Mouse (Mus musculus): ENCODE results near the gene C1qtnf7.

The C1qtnf7 gene

DNA sequence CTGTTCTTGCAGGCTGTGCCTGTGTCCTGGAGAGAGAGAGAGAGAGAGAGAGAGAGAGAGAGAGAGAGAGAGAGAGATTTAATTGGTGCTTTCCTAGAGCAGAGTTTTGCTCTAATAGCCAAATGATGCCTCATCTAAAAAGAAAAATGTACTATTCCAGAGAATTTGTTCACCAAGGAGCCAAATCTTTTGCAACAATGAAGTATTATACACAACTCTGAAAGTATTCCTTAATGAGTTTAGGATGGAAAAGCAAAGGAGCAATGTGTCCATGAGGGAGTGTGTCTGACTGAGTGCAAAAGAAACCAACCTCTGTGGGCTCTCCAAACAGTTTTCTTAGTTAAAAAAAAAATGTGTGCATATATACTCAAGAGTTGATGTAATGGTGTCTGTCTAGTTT, 24.5 kb downstream of the C1qtnf7 start:
- DNase-seq (ENCODE audit: low spot score) = no peak

DNA sequence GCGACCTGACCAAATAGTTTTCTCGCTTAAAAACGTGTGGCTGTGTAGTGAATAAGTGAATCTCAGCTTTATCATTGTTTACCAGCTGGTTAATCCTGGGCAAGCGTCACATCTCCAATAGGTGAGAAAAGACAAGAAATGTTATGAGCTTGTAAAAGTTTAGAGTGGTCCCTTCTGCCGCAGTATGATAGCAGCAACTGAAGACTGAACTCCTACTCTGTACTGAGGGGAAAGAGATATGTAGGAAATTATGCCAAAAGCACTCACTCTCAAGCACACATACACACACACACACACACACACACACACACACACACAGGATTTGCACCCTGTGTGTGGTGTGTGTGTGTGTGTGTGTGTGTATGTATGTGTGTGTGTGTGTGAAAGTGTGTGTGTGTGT, 26.2 kb downstream of the C1qtnf7 start:
- no peak for DNase-seq (ENCODE audit: low spot score)

DNA sequence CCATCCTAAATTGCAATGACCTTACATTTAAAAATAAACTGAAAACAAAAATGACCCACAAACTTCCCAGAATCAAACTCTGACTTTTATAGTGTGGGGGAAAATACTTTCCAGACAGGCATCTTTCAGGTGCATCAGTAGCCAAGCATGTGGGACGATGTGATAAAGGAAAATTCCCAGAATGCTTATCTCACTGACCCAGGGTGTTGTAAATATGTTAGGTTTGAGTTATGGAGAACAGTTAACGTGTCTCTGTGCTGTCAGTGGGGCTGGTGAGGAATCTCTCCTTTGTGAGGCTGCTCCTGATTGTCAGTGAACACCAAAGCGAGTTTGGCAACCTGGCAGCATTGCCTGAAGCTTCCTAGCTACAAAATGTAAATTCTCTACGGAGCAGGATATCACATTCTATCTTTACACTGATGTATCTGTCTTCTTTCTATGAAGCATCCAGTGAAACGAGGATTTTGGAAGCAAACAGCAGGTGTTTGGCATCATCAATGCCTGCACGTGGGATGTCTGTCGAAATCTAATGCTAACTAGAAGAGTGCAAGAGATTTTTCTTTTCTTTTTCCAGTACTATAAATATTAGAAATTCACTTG, 27.0 kb downstream of the C1qtnf7 start:
- no peak for DNase-seq (ENCODE audit: low spot score)

DNA sequence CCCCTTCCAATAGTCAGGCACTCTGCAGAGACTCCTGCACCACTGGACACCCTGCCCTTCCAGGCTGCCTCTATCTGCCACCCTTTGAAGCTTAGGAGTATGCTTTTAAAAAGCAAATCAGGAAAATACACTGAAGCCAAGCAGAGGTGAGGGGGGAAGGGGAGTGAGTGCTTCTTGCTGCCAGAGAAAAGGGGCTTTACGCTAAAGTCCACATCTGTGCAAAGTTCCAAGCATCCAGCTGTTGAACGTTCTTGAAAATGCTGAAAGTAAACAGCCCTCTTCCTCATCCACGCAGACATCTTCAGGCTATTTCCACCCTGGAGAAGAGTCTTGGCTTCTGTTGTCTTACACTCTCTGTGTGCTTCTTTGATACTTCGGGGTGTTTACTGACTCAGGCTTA, 34.6 kb downstream of the C1qtnf7 start:
- no peak for DNase-seq (ENCODE audit: low spot score)

DNA sequence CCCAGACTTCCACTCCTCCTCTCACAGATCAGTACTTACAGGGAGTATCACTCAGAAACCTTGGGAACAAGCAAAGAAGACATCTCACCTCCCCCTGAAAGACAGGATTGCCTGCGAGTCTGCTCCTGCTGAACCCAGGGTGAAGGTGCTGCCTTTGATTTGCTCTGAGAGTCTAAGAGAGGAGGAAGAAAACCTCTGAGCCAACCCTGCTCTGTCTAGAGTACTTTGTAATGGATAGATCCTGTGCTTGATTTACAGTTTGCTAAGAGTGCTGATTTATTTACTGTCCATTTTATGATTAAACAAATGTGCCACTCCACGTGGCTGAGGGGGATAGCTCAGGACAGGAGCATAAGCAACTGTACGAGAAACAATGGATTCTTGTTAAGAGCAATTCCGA, 35.1 kb downstream of the C1qtnf7 start:
- no peak for DNase-seq (ENCODE audit: low spot score)

DNA sequence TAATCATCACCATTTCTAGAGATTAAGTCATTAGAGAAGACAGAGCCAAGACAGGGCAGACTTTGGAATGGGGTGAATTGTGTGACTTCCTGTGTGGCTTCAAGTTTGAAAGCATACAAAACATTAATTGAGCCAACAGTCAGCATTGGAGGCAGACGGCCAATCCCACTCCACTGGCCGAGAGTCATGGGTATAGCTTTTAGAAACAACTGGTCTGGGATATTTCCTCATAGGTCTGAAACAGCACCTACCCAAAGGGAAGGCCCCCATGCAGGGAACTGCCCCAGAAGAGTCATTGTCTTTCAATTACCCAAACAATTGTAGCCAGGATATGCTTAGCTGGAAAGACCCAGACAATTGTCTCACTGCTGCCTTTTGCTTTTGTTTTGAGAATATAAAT, 39.5 kb downstream of the C1qtnf7 start:
- no peak for DNase-seq (ENCODE audit: low spot score)

DNA sequence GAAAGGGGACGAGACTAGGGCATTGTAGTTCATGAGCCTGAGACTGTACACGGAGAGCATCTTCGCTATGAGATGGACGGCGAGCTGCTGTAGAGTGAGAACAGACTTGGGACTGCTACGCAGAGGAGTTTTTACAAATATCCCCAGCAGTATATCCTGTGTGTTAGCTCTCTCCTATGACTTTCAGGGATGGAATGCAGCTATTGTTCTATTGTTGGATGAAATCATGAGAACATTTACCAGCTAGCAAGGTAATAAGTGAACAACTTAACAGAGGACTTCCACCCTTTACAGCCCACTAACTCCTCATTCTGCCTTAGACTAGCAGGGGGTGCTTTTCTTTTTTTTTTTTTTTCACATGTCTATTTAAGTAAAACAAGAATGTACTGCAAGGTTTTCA, 40.1 kb downstream of the C1qtnf7 start:
- no peak for DNase-seq (ENCODE audit: low spot score)

DNA sequence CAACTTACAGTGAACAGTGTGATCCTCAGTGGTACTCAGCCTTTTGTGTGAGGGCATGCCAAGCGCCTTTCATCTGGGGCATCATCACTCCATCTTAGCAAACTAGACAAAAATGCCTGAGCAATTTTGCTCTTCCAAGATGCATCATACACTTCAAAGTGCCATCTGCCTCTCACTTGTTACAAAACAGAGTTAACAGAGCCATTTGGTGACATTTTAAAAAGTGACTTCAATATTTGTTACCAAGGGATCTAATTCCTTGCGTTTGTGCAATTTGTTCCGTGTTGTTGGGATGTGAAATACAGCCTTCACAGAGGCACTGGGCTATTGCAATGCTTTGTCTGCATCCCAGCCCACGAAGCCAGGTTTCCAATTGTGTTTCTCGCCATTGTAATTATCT, 42.1 kb downstream of the C1qtnf7 start:
- no peak for DNase-seq (ENCODE audit: low spot score)

DNA sequence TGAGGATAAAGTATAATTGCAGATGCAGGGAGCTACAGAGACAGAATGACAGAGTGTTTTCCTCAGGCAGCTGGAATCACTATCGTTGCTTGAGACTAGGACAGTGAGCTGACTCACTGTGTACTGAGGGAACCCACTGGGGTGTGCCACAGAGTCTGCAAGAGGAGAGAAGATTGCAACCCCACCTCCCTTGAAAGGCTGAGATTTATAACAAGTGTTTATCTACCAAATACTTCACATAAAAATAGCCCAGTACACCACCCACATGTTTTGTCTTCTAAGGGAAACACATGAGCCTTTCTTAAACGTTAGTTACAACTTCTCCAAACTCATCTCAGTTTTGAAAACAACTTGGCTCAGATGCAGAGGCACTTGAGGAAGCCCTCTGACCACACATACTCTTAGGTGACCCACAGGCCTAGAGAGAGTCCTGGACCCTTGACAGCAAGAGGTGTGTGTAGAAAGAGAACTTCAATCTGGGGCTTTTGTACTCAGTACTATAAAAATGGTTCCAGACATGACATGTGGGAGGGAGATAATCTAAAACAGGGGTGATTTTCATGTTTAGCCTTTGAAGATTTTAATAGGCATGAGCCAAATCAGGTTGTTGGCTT, 46.4 kb downstream of the C1qtnf7 start:
- no peak for DNase-seq (ENCODE audit: low spot score)

DNA sequence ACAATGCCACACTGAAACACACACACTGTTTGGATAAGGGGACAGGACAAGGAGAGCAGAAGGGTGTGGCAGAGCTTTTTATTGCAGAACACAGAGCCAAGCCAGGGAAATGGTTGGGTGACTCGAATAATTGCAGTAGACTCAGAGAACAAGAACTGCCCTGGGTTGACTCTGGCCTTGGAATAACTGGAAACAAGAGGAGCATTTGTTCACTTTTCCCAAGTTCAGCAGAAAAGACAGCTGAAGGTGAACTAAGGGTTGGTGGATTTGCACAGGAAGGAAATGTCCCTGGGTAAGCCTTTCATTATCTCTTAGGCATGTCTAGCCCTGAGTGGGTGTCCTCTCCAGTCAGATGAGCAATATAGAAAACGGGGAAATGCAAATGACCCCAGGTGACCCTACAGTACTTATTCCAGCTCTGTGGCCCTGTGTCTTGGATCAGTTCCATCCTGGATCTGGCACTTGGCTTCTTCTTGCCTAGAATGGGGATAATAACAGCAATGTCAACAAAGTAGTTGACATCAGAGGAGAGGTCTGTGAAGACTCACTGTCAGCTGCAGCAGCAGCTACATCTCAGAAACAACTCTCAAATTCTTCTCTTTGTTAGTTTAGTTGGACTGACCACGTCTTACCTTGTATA, 54.5 kb downstream of the C1qtnf7 start:
- DNase-seq (ENCODE audit: low spot score) = no peak

DNA sequence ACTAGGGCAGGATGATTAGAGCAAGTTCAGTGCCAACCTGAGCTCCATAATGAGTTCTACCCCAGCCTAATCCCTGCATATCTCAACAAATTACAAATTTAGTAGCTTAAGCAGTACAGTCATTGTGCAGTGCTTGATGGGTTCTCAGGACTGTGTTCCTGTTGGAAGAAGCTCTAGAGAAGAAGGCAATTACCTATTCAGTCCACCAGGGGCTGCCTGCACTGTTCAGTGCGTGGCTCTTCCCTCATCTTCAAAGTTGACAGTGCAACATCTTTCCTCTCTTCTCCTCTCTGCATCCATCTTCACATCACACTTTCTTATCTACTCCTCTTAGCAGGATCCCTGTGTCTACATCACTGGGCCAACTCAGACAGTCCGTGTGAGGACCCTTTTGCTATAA, 67.5 kb downstream of the C1qtnf7 start:
- DNase-seq (ENCODE audit: low spot score) = no peak

DNA sequence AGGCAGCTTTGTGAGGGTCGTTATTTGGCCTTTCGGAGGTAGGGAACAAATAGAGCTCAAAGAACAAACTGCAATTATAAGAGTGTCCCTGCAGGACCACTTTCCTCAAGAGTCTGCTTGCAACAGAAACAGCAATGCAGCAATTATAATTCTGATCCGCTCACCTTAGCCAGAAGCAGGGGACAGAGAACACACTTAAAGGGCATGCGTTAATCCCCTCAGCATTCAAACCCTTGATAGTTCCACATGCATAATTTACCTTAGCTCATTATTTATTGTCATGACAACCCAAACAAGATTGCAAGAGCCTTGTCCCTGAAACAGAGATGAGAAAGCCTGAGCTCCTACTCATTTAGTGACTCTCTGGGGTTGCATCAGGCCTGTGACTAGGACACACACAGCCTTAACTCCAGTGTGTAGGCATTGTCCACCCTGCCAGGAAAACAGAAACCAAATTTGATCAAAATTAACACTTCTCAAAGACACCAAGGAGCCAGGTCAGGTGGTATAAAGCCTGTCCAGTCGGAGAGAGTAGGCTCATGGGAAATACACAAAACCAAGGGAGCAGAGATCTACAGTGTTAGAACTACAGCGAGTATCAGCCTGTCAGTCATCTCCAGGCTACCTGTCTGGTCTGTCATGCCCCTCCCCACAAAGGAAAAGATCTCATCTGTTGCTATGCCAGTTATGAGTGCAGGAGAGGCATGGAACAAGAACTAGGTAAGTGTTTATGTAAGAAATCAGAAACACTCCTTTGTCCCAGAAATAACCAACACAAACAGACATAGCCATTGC, 68.2 kb downstream of the C1qtnf7 start:
- DNase-seq (ENCODE audit: low spot score) = no peak

DNA sequence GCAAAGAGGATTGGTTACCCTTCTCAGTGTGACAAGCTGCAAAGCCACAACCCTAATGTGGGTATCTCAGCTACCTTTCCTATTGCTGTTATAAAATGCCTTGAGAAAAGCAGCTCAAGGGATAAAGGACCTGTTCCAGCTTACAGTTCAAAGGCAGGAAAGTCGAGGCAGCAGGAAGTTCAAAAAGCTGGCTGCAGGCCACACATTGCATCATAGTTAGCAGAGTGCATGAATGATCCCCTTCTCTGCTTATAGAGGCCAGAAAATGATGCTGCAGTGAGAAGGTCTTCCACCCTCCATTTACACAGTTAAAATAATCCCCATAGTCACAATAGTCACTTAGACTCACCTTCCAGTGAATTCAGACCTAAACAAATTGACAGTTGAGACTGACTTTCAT, 69.1 kb downstream of the C1qtnf7 start:
- DNase-seq (ENCODE audit: low spot score) = no peak

DNA sequence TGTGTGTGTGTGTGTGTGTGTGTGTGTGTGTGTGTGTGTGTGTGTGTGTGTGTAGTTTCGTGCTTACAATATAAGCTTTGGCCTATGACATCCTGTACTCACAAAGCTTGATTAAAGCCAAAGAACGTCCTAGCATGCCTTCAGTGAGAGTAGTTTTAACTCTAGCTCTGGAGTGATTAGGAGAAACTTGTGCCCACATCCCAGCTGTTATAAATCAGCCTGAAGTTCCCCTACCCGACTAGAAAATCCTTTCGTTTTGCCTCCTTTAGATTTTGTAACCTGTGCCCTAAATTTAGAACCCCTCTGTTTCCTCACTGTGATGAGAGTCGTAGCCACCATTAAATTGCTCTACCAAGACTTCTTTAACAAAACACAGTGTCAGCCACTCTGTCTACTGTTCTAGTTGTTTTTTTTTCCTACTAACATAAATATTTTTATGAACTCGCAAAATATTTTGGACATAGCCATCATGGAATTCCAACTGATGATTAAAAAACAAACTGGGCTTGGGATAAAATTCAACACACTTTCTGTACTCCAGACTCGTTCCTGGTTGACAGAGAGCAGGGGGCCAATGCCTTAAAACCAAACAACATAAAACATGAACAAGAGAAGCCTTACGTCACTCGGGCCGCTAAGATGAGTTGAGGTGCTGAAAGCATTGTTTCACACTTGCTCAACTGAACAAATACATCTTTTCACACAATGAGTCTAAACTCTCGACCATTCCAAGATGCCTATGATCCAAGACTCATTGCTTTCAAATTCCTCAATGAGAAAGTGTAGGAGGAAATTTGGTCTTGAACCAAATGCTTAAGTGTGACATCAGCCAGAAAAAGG, 70.3 kb downstream of the C1qtnf7 start:
- DNase-seq (ENCODE audit: low spot score) = no peak

DNA sequence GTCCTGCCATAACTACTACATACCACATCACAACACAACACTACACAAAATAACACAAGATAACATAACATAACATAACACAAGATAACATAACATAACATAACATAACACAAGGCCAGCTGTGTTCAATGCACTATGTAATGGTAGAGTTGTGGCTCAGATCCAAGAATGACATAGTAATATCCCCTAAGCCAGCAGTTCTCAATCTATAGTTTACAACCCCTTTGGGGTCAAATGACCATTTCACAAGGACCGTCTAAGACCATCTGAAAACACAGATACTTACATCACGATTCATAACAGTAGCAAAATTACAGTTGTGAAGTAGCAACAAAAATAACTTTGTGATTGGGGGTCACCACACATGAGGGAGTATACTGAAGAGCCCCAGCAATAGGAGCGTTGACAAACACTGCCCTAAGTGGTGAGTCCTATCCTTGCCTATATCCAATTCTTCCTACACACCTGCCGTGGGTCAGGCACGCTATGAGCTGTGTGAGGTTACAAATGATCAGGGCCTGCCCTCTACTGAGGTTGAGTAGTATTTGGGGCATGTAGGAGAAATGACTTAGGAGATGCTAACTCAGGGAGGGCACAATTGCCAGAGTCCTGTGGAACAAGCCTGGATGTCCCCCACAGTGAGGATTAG, 73.6 kb downstream of the C1qtnf7 start:
- DNase-seq (ENCODE audit: low spot score) = no peak

DNA sequence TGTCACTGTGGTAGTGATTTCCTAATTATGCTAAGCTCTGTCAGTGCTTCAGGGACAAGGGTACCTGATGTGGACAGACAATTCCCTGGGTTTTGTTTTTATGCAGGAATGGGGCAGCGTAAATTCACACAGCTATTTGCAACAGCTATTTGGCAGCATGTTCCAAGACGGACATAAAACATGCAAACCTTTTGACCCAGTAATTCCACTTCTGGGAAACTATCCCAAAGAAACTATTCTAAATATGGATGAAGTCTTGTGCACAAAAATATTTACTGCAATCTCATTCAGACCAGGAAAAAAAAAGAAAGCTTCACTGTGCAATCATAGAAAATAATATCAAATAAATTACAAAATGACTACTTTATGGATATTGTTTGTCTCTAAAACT, 74.1 kb downstream of the C1qtnf7 start:
- DNase-seq (ENCODE audit: low spot score) = no peak

DNA sequence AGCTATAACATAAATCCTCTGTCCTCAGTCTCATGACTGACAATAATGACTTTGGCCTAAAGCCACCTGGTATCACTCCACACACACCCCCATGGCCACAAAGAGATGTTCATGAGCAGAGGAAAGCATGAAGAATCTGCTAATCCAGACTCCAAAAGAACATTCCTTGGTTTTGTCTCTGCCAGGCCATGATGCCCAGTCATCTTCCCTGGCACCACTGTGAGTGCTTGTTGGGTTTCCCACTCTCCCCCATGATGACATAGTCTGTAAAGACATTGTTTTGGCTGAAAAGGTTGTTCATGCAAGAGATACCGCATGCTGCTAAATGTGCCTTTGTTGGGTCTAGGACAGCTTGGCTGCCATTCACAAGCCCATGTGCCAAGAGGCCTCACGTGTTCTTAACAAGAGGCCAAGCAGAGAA, 75.0 kb downstream of the C1qtnf7 start:
- DNase-seq (ENCODE audit: low spot score) = no peak

DNA sequence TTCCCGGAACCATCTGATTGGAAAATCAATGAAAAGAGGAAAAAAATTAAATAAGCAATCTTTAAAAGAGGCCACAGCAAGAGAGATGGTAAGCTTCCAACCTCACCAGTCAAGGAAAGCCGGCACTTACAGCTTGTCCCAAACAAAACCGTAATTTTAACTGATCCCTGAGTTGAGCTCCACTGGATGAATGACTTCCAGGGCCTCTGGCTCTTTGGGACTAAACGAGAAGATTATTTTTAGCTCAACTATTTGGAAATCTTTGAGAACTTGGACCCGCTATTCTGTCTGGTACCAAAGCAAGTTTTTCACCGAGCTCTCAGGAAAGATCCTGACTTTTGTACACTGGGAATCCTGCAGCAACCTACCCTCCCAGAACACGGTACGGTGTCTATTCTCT, 86.3 kb downstream of the C1qtnf7 start:
- DNase-seq (ENCODE audit: low spot score) = no peak

DNA sequence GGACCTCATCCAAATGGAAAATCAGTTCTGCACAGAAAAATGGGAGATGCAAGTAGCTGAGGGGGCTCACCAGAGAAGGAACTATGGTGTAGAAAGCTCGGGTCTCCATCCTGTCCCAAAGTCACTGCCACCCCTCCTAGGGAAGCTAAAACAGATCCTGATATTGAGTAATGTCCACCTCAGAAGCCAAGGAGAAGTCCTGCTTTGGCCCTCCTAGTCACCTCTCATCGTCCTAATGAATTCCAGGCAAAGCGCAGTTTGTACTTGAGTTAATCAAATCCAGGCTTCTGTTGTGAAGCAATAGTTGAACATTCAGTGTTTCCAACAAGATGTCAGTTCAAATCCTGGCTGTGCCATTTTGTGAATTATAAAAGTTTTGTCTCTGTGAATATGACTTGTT, 87.2 kb downstream of the C1qtnf7 start:
- no peak for DNase-seq (ENCODE audit: low spot score)

DNA sequence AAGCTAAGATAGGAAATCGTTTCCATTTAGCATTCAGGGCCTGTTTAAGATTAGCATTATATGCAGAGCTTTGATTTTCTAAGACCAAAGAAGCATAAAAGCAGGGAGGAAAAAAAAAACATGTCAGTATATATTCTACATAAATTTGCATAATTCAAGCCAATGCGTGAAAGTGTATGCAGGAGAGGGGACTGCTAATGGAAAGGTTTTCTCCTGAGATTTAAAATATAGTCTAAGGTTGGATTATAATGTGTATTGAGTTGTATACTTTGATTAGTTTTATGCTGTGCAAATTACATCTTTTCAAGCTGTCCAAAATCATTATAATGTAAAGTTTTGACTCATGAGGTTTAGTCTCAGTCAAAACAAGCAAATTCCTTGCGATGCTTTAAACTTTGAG, 88.2 kb downstream of the C1qtnf7 start:
- no peak for DNase-seq (ENCODE audit: low spot score)

DNA sequence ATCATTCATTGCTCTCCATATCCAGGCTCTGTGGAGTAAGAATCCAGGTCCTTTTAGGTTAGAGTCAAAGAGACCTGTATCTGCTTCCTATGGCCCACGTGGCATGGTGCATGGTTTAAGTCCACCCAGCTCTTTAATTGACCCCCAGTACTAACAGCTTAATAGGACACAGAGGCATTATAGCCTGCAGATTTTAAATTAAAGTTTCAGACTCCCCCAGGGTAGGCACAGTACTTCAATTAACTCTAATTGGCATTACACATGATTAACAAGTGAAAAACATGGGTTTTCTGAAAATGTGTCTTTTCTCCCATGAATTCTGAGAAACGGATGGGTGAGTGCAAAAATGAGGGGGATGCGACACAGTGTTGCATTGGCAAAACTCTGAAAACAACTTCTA, 92.7 kb downstream of the C1qtnf7 start:
- no peak for DNase-seq (ENCODE audit: low spot score)

DNA sequence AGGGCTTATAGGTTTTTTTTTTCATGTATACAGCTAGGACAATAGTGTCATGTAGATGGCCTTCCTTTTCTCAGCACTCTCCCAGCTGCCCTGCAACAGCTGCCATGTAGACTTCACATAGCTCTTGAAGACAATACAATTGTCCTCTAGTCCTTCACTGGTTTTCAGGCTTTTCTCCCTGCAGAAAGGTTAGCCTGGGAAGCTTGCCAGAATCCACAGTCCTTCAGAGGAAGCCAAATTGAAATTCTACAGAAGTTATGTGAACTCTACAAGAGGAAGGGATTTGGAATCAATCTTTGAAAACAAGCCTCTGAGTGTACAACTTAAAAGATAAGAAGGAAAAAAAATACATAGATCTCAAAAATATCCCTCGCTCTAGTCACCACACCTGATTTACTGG, 94.4 kb downstream of the C1qtnf7 start:
- DNase-seq (ENCODE audit: low spot score) = no peak
